Mouse (Mus musculus) left cerebral cortex, adult 18-20 months (tissue): Measurements from ENCODE around the gene Heatr1. TPM values are rescaled to one million over a fixed set of nuclear protein-coding genes. Genes with fewer than 3 reads are reported as not detected.
"Not testable (repeated sequence)": the region's sequence is repeated elsewhere in the genome, so short reads cannot be mapped to it uniquely, and the experiment has no call there.

Experiments
- DNase-seq, 2 experiments: peaks; one replicate each; pipeline ENCODE4 v3.0.0; 2021 to 2022; ENCODE audit warnings: low spot score in 2 of 2, mixed read lengths in 1 of 2
- total RNA-seq, 2 experiments: library from RNA; stranded (reverse); gene quantifications; 2 replicates each; pipeline ENCODE4 v1.2.3; 2021

The Heatr1 gene
- total RNA-seq, 2 experiments from 2014 or later: 28.2 to 31.6 TPM

DNA sequence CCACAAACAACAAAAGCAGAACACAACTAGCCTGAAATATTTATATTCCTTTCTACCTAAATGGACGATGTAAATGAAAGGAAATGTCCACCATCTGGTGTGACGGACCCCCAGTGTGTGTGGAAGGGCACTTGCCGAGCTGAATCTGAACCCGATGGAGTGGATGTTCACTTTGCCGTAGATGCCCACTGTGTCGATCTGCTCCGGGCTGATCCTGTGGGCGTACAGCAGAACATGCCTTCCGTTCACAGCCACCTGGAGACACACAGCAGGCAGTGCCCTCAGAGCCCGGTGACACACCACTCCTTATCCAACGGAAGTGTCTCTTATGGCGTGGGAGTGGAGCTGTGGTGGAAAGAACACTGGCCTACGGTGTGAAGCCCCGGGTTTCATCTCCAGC is 58.3 kb downstream of the Heatr1 start:
- no peak for DNase-seq

DNA sequence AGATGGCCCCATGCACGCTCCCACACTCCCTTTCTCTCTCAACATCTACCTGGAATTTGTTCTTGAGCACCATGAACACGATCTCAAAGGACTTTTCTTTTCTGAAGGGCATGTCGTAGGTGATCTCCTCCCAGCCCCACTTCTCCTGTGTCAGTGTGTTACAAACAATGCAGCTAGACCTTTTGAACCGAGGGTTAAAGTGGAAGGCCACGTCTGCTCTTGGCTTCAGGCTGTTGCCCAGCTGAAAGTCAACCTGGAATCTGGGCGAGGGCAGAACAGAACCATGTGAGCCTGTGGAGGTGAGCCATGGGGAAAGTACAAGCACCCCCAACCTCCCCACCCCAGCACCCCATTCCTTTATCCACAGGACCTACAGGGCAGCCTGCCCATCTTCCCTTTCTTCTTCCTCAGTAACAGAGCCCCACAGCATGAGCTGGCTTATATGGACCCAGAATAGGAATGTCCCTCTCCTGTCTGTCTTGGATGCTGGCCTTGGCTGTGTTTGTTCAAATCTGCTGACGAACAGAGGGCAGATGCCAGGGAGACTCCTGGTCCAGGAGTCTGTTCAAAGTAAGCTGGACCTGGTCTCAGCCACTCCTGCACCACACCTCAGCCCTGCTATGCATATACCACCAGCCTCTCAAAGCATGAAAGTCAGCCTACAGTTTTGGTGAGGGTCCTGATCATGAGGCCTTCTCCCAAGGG is 60.0 kb downstream of the Heatr1 start:
- no peak for DNase-seq

DNA sequence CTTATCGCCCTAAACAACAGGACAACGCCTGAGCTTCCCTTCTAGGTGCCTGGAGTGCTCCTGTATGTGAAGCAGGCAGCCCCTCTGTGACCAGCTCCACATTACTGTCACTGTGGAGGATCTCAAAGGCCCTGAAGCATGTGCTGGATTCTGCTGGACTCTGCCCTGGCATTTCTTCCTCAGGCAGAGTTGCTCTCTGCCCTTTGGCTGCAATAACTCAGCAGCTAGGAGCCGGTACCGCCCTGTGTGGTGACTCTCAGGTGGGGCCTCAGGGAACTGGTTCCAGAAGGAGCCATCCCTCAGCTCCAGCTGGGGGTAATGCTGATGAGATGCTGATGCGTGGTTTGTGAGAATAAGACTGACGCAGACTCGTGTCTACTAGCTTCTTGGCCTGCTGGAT is 61.9 kb downstream of the Heatr1 start:
- no peak for DNase-seq

DNA sequence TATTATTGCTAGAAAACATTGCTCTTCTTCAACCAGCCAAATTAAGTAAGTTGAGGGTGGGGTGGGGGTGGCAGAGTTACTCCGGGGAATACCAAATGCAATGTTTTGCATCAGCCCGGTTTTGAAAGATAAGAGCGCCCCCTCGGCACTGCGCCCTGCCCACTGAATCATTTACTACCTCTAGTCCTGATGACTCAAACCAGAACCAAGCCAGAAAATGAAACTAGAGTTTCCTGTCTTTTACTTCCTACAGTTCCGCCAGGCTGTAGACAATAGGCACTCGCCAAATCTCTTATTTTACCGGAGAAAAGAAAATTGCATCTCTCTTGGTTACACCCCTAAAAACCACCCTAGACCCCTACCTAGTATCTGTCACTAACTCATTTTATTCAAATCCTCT is 65.6 kb downstream of the Heatr1 start:
- DNase-seq: peak; percentile 54 to 69

DNA sequence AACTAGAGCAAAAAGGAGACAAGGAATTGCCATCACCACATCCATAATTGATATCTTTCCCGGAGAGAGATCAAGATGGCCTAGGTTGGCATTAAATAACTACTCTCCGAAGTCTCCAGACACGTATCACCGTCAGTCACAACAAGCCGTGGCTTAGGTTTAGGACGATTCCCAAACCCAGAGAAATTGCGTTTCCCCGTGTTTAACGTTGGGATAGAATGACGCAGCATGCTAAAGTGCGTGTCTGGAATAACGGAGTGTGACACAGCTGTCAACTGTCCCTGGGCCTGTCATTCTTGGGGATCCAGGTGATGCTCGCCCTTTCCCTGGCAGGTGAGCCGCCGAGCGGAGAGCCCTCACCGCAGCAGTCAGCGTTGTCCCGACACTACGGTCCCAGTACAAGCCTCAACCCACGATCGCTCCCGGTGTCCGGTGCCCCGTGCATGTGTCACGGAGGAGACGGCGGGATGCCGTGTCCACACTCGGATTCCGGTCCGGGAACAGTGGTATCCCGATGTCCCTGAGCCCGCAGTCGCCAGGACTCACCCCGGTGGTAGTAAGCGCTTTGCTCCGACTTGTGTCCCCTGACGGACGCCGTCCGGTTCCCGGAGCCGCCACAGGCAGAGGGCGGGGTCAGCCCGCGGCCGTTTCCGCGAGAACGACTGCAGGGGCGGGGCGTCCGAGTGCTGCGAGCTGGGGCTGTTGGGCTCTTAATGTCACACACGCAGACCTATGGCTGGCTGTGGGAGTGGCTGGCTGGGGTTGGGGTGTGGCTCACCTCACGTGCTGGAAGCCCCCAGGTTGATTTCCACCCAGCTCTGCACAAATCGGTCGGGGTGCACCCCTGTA is 66.3 kb downstream of the Heatr1 start:
- peak; percentile 88 to 92 for DNase-seq

DNA sequence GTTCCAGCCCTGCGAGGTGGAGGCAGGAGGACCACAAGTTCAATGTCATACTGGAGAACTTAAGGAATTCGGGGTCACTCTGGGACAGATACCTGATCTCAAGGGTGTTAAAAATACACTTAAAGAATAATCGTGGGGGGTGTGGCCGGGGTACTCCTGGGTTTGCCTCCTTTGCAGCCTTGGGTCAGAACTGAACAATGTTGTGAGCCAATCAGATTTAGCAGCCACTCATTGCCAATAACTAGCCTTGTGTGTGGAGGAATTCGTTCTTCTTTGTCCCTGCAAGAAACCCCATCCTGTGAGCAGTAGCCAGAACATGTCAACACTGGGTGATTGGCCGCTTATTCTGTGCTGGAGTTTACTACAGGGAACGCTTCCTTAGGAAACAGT is 66.9 kb downstream of the Heatr1 start:
- DNase-seq: no peak

DNA sequence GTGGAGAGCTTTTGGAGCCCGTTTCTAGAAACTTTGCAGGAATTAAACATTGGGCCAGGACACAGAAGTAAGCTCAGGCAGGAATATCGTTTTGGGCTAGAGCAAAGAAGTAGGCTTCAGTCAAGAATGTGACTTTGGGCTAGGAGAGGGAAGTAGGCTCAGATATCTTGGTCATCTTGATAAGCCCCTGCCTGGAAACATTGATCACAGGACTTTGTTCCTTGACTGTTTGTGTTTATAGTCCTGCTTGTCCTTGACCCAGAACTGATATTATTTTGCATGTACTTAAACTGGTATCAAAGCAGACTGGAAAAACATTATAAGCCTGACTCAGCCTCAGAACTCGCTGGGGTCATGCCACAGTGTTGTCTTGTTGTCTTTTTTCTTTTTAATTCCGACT is 67.8 kb downstream of the Heatr1 start:
- no peak for DNase-seq

DNA sequence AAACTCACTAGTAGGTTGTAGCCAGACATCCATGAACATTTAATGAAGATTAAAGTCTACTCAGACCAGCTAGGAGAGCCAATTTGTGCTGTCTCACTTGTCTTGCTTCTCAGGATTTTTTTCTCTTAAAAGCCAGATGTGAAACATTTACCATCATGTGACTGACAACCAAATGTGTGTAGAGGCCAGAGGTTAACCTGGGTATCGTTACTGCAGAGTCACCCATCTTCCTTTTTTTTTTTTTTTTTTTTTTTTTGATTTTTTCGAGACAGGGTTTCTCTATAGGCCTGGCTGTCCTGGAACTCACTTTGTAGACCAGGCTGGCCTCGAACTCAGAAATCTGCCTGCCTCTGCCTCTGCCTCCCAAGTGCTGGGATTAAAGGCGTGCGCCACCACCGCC is 69.3 kb downstream of the Heatr1 start:
- not testable (repeated sequence) for DNase-seq

DNA sequence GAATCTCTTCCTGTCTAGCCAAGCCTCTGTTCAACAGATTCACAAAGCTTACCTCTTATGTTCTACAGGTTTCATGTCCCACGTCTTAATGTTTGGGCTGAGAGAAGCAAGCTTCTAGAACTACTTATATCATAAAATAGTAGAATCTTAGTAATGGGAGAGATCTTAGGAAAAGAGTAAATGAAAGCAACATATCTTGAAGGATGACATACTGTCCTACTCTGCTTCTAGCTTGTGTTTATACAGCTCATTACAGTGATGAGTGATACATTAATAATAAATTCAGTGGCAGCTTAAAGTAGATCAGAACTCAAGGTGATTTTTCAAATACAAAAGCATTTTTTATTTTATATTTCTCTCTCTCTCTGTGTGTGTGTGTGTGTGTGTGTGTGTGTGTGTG is 70.0 kb downstream of the Heatr1 start, which contains the start of gene Lgals8:
Gene Lgals8 (minus strand): TSS at position 101 of the 400 bp plus-strand sequence.
- DNase-seq: no peak

DNA sequence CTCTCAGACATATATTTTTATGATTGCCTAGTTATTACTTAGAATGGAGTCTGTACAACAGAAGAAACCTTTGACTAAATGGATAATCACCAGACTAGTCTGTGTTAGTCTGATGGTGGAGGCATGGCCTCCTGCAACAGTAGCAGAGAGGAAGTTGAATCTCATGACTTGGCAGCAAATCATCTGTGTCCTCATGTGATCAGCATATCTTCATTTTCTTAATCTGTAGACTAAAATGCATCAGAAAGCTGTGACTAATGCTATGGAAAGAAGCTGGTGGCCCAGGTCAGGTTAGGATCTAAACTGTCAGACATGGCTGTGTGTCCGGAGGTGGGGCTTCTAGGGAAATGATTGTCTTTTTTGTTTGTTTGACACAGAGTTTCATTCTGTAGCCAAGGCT is 73.7 kb downstream of the Heatr1 start:
- no peak for DNase-seq

DNA sequence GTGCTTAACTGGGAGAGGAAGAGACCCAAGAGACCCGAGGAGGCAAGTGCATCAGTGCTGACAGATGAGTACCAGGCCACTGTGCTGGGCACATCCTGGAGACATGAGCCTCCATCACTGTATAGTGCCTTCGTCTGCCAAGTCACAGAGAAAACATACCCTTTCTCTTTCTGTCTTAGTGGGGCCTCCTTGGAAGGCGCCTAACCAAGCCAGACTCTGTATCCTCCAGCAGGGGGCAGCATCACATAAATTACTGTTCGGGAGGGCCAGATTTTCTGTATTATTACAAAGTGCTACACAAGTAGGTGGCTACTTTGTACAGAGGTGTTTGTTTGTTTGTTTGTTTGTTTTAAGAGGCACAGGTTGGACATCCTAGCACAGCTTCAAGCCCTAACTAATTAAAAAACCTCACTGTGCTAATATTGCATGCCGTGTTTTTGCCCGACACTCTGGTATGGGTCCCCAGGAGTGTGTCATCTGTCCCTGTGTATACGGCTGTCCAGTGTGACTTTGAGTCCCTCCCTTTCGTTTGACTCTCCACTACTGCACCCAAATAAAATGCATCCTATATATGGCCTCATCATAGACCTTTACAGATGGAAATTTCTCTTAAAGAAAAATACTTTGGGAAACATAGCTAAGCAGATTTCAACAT is 79.0 kb downstream of the Heatr1 start:
- peak; percentile 69 to 84 for DNase-seq

DNA sequence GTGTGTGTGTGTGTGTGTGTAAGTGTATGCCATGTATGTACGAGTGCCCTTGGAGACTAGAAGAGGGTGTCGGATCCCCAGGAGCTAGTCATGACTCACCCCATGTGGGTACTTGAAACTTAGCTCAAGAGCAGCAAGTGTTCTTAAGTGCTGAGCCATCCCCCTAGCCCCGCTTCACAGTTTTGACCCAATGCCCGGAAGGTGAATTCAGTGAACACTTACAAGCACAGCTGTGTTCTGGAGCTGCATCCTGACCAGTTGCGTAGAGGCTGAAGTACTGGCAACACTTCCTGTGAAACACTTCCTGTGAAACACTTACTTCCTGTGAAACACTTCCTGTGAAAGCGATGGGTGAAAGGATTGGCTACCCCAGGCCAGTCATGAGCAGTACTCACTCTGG is 80.4 kb downstream of the Heatr1 start:
- no peak for DNase-seq

DNA sequence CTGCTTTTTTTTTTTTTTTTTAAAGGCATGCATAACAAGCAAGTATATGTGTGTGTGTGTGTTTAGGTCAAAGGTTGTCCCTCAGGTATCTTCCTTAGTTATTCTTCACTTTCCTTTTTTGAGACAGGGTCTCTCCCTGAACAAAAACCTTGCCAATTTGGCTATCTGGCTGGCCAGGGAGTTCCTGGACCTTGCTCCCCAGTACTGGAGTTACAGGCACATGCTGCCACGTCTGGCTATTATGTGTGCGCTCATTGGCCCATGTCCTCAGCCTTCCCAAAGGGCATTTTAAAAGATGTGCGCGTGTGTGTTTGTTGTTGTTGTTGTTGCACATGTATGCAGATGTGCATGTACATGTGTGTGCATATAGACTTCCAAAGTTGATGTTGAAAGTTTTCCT is 82.1 kb downstream of the Heatr1 start:
- no peak for DNase-seq

DNA sequence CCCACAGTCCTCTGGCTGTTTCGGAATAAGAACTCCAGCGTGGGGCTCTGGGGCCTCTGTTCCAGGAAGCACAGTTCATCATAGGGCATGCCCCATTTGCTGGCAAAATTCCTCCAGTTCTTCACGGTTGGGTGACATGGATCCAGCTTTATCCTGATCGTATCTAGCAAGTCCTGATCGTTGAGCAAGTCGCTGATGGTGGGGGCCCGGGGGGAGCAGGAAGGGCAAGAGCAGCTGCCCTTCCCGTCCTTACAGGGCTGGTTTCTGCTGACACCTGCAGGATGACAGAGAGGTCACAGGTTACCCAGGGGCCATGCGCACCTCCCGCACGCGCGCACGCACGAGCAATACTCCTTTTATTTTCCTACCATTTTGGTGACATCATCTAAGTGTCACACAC is 83.5 kb downstream of the Heatr1 start:
- no peak for DNase-seq

DNA sequence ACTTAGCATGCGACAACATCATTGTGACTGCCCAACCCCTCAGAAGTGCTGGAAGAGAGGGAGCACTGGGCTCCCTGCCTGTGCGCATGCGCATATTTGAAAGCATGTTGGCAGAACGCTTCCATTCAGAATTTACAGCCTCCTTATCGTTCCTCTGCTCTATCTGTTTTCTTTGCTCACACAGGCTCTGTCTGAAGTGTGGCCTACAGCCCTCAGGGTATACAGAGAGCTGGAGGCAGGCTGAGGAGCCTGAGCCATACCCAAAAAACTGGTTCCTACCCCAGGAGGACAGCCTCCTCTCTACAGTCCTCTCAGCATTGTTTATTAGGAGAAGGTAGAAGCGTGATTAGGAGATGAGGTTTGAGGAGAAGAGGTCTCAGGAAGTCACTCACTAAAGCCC is 85.0 kb downstream of the Heatr1 start:
- no peak for DNase-seq

DNA sequence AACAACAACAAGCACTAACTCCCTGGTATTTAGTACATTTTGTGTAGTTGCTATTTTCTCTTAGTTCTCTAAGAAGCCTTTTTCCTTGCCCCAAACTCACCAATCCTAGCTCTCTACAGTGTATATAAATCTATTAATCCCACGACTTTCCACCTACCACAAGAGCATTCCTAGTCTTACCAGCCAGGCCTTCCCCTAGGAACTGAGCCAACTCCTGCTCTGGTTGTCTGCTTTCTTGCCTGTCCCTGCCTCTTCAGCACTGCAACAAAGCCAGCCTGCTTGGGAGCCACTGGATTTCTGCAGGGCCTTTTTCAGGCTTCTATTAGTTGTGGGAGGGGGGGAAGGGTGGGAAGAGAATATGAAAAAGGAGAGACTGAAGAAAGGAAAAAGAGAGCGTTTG is 90.4 kb downstream of the Heatr1 start:
- no peak for DNase-seq

DNA sequence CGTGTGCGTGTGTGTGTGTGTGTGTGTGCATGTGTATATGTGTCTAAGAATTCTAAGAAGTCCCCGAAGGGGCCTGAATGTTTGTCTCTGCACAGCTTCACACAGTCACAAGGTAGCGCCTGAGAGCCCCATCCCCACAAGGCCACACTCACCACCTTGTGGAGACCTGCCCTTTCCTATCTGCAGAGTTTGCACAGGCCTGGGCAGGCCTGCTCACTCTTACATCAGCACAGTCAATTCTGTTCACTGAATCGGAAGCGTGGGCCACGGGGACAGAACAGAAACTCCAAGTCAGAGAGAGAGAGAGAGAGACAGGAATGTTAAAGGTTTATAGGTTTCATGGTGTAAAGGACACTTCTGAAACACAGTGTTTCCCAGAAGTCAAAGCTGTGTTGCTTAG is 90.8 kb downstream of the Heatr1 start:
- no peak for DNase-seq

Other genes starting within 250 kb of the Heatr1 start
- gene Mtr, start 136.9 kb upstream of the Heatr1 start, total RNA-seq: 10 to 100 TPM; 16.0 to 19.7 TPM
- gene Actn2, start 54.3 kb upstream of the Heatr1 start, total RNA-seq: 10 to 100 TPM; 13.3 to 16.6 TPM
- 10 to 100 TPM; 29.6 to 32.6 TPM for gene Lgals8, start 69.9 kb downstream of the Heatr1 start, total RNA-seq
- gene Edaradd, start 125.4 kb downstream of the Heatr1 start, total RNA-seq: under 1 TPM; 0.12 to 0.16 TPM
- gene Ero1lb, start 170.8 kb downstream of the Heatr1 start, total RNA-seq: 10 to 100 TPM; 14.1 to 17.0 TPM